Mouse (Mus musculus) bone marrow, adult 2 months (tissue): ENCODE results near the gene Tdrd5. TPM values are rescaled to one million over a fixed set of nuclear protein-coding genes. Genes with fewer than 3 reads are reported as not detected.
"Not testable (repeated sequence)": the region's sequence is repeated elsewhere in the genome, so short reads cannot be mapped to it uniquely, and the experiment has no call there.

Experiments used
- H3K27ac ChIP-seq: fragments of 200-500 bp; 2 replicates; pipeline ENCODE4 v1.5.1; 2012; ENCODE audit warnings: low read depth, mild to moderate bottlenecking, control low read depth, inconsistent platforms, low read length; ENCODE audit not compliant: control insufficient read depth, poor library complexity, insufficient read depth
- H3K4me1 ChIP-seq: fragments of 200-500 bp; 2 replicates; pipeline ENCODE4 v1.6.1; 2011; ENCODE audit warnings: low read length; ENCODE audit not compliant: control insufficient read depth, insufficient read depth
- H3K4me3 ChIP-seq: fragments of 200-500 bp; replicated peaks from 2 replicates; pipeline ENCODE3; 2011; ENCODE audit warnings: mild to moderate bottlenecking, low read depth, low read length, control low read depth; ENCODE audit not compliant: control insufficient read depth
- CTCF ChIP-seq: fragments of 200-500 bp; IDR thresholded peaks from 2 replicates; pipeline ENCODE4 v1.5.1; 2011; ENCODE audit warnings: low read length, control low read depth; ENCODE audit not compliant: control insufficient read depth, insufficient read depth
- POLR2A ChIP-seq: fragments of 200-500 bp; IDR thresholded peaks from 2 replicates; pipeline ENCODE4 v1.6.1; 2011; ENCODE audit warnings: low read depth, mild to moderate bottlenecking, control low read depth, low read length, borderline replicate concordance; ENCODE audit not compliant: control insufficient read depth
- WGBS: fragments of 180-500 bp; shearing (Covaris S2); methylation state at CpG from one replicate; pipeline ENCODE4 v1.1.7; 2018; 5-methylcytosine and 5-hydroxymethylcytosine counted together
- polyA plus RNA-seq: library from polyadenylated mRNA; stranded (reverse); fragments of >200 nt; gene quantifications from 2 replicates; pipeline ENCODE4 v1.2.4, GENCODE M21; 2011; ENCODE audit warnings: low replicate concordance; ENCODE audit not compliant: missing spikeins, insufficient read depth, insufficient read length

The Tdrd5 gene
- polyA plus RNA-seq, 1 experiment, result not detected

DNA sequence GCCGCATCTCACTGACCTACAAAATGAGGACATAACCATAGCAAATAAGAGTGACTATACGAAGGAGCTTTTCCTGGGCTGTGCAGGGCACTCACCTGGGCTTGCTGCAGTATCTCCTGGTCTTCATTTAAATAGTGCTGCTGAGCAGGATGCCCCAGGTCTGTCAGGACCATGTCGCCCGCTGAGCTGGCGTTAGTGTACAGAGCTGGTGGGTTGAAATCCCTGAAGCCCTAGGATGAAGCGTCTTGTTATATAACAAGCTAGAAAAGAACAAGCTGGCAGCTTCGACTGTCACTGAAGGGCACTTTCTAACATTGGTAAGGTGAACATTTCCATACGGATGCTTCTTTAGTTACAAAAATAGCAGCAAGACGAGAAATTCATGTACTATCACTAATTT lies 33.0 kb downstream of the Tdrd5 start:
- TF ChIP-seq POLR2A (no peak), CTCF (no peak)
- Histone ChIP-seq H3K4me1 (no peaks in the 10 kb centered on the region), H3K27ac (no peak overlapping the region), H3K4me3 (no peak overlapping the region)
- 85% methylated on average over 9 of the region's 9 CpGs for WGBS

- H3K27ac ChIP-seq, H3K4me3 ChIP-seq, H3K4me1 ChIP-seq: not testable (repeated sequence)
- WGBS, result 75% methylated on average over 3 of the region's 3 CpGs
Observed at GRCm38 (mm10) chr1:156268546-156268945, 34.9 kb downstream of the Tdrd5 start.

DNA sequence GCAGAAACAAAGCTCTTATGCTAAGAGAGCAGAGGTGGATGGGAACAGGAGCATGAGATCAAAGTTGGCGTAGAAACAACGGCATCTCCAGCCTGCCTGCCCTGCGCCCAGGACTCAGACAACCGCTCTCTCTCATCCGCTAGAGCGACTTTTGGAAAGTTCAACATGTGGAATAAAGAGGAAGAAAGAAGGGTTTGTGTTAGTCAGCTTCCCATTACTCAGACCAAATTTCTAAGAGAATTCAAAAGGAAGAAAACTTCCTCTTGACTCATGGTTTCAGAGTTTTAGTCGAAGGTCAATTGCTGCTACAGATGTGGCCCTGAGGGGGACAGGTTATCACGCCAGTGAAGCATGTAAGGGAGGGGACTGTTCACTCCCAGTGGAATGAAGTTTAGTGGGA lies 39.5 kb downstream of the Tdrd5 start:
- 79% methylated on average over 8 of the region's 8 CpGs for WGBS
- Histone ChIP-seq H3K4me3 (no peak overlapping the region), H3K4me1 (no peaks in the 10 kb centered on the region), H3K27ac (no peak overlapping the region)
- TF ChIP-seq POLR2A, result no peak
- TF ChIP-seq CTCF, result no peak

DNA sequence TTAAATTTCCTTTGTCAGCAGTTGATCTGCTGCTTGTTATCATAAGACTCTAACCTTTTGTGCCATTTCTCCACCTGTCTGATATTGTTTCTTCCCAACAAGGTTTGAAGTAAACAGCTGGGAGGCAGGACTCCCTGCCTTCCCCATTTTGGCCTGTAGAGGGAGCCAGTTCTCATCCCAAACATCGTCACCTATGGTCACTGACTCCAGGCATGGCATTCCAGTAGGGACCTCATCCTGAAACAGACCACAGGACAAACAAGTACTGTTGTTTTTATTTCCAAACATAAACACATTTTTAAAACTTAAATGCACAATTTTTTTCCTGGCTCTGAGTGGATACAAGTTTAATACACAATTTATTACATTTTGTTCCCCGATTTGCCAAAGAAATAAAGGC lies 40.1 kb downstream of the Tdrd5 start:
- Histone ChIP-seq H3K4me3 (no peak overlapping the region), H3K4me1 (no peaks in the 10 kb centered on the region), H3K27ac (no peak overlapping the region)
- WGBS, result 52% methylated on average over 2 of the region's 2 CpGs
- TF ChIP-seq POLR2A (no peak), CTCF (peak; percentile 71)

- 75% methylated on average over 4 of the region's 4 CpGs for WGBS
- H3K4me3 ChIP-seq, result no peak overlapping the region
- no peak overlapping the region for H3K27ac ChIP-seq
- no peaks in the 10 kb centered on the region for H3K4me1 ChIP-seq
- no peak for TF ChIP-seq CTCF
- TF ChIP-seq POLR2A, result no peak
Observed at GRCm38 (mm10) chr1:156254866-156255265, 48.6 kb downstream of the Tdrd5 start.

DNA sequence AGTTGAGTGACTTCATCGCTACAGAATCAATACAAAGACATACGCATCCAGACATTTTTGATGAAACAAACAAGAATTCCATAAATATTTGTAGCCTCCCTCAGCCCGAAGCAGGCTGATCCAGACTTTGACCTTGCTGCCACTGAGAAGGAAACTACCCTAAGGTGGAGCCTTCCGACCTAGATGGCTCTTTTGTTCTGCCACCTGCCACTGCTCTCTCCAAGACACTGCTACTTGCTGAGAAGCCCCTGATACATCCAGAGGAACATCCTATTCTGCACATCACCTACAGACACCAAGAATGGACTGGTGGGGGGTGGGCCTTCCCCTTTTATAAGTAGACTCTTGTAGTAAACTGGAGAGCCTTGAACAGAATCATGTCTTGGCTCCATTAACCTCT lies 52.4 kb downstream of the Tdrd5 start:
- not testable (repeated sequence) for H3K4me3 ChIP-seq, H3K27ac ChIP-seq, H3K4me1 ChIP-seq
- 86% methylated on average over 4 of the region's 4 CpGs for WGBS

DNA sequence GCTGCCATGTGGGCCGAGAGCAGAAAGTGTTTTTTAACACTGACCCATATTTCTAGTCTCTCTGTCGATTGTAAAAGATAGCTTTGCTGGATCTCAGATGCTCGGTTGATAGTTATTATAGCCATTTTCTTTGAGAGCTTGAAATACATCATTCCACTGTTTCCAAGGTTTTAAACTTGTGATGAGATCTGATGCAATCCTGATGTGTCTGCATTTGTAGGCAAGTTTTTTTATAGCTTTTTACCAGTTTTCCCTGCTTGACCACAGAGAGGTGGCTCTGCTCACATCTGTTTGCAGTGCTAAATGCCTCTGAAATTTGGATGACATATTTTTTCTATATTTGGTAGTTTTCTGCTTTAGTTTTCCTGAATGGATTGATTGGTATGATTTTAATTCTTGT lies 55.6 kb downstream of the Tdrd5 start:
- Histone ChIP-seq H3K27ac (no peak overlapping the region), H3K4me3 (no peak overlapping the region), H3K4me1 (no peaks in the 10 kb centered on the region)
- WGBS, result 74% methylated on average over 3 of the region's 3 CpGs
- no peak for TF ChIP-seq CTCF
- no peak for TF ChIP-seq POLR2A

DNA sequence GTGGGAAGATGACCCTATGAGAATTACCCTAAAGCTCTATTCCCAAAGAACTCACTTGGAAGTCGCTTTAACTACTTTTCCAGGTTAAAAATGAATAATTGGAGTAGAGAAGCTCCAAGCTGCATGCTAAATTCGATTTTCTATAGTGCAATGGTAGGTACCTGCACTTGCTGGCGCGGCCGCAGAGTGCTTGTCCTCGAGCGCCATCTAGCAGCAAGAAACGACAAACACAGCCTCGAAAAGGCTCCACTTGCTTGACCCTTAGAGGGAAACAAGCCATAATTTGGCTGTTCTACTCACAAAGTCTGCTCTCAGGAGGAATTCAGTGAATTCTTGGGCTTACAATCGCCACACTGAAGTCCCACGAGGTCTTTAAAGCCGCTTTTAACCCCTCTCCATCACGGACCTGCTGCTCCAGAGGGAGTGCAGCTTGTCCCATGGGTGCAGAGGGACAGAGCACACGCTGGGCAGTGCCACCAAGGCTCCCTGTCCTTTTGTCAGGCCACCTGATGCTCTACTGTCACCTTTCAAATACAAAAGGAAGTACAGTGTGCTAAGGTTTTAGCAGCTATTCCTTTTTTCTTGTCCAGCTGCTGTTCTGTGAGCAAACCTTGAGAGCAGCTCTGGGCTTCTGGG lies 61.6 kb downstream of the Tdrd5 start:
- no peak overlapping the region for H3K27ac ChIP-seq
- peak; percentile 81 for TF ChIP-seq CTCF
- TF ChIP-seq POLR2A, result no peak
- WGBS, result 11% methylated on average over 14 of the region's 14 CpGs
- no peaks in the 10 kb centered on the region for H3K4me1 ChIP-seq
- no peak overlapping the region for H3K4me3 ChIP-seq

GRCm38 (mm10) chr1:156241035-156241434 lies 62.4 kb downstream of the Tdrd5 start:
- H3K4me3 ChIP-seq, result no peak overlapping the region
- H3K4me1 ChIP-seq, result no peaks in the 10 kb centered on the region
- WGBS, result 32% methylated on average over 2 of the region's 2 CpGs
- TF ChIP-seq CTCF, result peak; percentile 34; the same call in 1 of the 2 replicates
- no peak for TF ChIP-seq POLR2A
- no peak overlapping the region for H3K27ac ChIP-seq
